Mouse (Mus musculus) midbrain, embryonic 15.5 days (tissue): ENCODE measurements around the gene Jsrp1. TPM values are rescaled to one million over a fixed set of nuclear protein-coding genes. Genes with fewer than 3 reads are reported as not detected.

Experiments used
- ATAC-seq: fragments of 200-750 bp; cut with Nextera tagmentation; replicated peaks from 2 replicates; pipeline ENCODE4 v1.8.0; 2017; ENCODE audit warnings: moderate TSS enrichment
- H3K27ac ChIP-seq: fragments of 300-500 bp; sonication (generic); 2 replicates; pipeline ENCODE4 v1.5.1; 2015; ENCODE audit warnings: mild to moderate bottlenecking, inconsistent platforms
- H3K27me3 ChIP-seq: fragments of 300-500 bp; sonication (generic); replicated peaks from 2 replicates; pipeline ENCODE4 v1.6.1; 2015; ENCODE audit warnings: inconsistent platforms
- H3K36me3 ChIP-seq: fragments of 300-500 bp; sonication (generic); replicated peaks from 2 replicates; pipeline ENCODE4 v1.6.1; 2015; ENCODE audit warnings: inconsistent platforms
- H3K4me1 ChIP-seq: fragments of 300-500 bp; sonication (generic); 2 replicates; pipeline ENCODE4 v1.6.1; 2015; ENCODE audit warnings: inconsistent platforms
- H3K4me2 ChIP-seq: fragments of 300-500 bp; sonication (generic); 2 replicates; pipeline ENCODE4 v1.6.1; 2015; ENCODE audit warnings: inconsistent platforms, mild to moderate bottlenecking, moderate library complexity
- H3K4me3 ChIP-seq: fragments of 300-500 bp; sonication (generic); 2 replicates; pipeline ENCODE4 v1.5.1; 2015; ENCODE audit warnings: mild to moderate bottlenecking, inconsistent platforms
- H3K9ac ChIP-seq: fragments of 300-500 bp; sonication (generic); 2 replicates; pipeline ENCODE4 v1.6.1; 2015; ENCODE audit warnings: mild to moderate bottlenecking, inconsistent platforms
- H3K9me3 ChIP-seq: fragments of 300-500 bp; sonication (generic); 2 replicates; pipeline ENCODE4 v1.6.1; 2016; ENCODE audit warnings: inconsistent platforms
- WGBS: fragments of 180-500 bp; shearing (Covaris S2); methylation state at CpG from one replicate; pipeline ENCODE4 v1.1.7; 2015; ENCODE audit warnings: mixed read lengths; 5-methylcytosine and 5-hydroxymethylcytosine counted together
- polyA plus RNA-seq: library from polyadenylated mRNA; unstranded; fragments of >200 nt; fragmentation: Nextera tagmentation; extraction: Ambion mirVana; gene quantifications from 2 replicates; pipeline ENCODE4 v1.2.1, GENCODE M21; 2015

Jsrp1 gene
- polyA plus RNA-seq, 1 experiment from 2014 or later, result 0.59 TPM

DNA sequence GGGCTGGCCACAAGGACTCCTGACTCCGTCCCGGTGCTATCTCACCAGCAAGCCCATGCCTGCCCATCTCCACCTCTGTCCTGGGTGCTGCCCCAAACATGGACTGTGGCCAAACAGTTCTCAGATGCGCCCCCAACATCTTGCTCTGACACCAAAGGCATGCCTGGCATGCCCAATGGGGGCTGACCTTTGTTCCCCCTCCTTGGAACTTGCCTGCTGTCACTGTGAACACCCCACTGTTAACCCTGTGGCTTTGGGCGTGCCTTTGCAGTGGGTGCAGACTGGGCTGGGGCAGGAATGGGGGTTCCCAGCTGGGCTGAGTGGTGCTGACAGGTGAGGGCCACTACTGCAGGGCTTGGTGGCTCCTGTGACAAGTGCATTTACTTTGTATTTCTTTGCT lies 19.5 kb downstream of the Jsrp1 start:
- 88% methylated on average over 4 of the region's 4 CpGs for WGBS
- Histone ChIP-seq H3K9me3 (no peaks in the 10 kb centered on the region), H3K27ac (no peak overlapping the region), H3K36me3 (peaks cover 56% of the 10 kb centered on the region), H3K4me1 (peaks cover 19% of the 10 kb centered on the region), H3K4me2 (no peak overlapping the region), H3K9ac (no peak overlapping the region; the same call in 1 of the 2 replicates), H3K4me3 (no peak overlapping the region), H3K27me3 (no peaks in the 10 kb centered on the region)
- no peak for ATAC-seq

DNA sequence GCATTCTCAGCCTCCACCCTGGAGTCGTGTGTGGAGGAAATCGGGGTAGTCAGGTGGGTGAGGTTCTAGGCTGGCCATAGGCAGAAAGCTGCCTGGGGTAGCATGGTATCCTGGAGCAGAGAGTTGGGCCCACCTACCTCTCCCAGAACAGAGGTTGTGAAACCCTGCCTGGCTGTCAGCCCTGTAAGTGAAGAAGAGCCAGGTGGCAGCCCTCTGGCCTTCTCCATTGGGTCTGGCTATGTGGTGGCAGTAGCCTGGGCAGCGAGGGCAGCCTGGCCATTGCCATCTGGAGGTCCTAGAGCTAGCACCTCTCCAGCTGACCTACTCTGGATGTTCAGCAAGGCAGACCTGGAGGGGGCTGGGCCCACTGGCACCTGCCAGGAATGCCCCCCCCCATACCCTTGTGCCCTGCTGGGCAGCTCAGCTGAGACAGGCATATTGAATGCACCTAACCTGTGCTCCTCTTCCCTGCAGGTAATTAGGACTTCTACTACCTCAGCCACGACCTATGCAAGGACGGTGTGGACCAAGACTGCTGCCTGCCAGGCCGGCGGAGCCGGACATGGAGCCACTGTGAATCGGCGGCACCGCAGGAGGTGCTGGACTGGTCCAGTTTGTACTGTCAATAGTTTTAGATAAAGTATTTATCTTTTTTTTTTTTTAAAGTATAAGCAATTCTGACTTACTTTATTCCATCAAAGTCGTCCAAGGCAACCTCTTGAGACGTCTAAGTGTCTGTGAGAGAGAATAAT lies 20.1 kb downstream of the Jsrp1 start:
- H3K4me2 ChIP-seq, result no peak overlapping the region
- peaks cover 61% of the 10 kb centered on the region for H3K36me3 ChIP-seq
- no peak overlapping the region for H3K9ac ChIP-seq
- H3K27me3 ChIP-seq, result no peaks in the 10 kb centered on the region
- 86% methylated on average over 13 of the region's 13 CpGs for WGBS
- ATAC-seq, result no peak
- H3K4me3 ChIP-seq, result no peak overlapping the region
- H3K9me3 ChIP-seq, result no peaks in the 10 kb centered on the region
- no peak overlapping the region for H3K27ac ChIP-seq
- peaks cover 19% of the 10 kb centered on the region for H3K4me1 ChIP-seq

DNA sequence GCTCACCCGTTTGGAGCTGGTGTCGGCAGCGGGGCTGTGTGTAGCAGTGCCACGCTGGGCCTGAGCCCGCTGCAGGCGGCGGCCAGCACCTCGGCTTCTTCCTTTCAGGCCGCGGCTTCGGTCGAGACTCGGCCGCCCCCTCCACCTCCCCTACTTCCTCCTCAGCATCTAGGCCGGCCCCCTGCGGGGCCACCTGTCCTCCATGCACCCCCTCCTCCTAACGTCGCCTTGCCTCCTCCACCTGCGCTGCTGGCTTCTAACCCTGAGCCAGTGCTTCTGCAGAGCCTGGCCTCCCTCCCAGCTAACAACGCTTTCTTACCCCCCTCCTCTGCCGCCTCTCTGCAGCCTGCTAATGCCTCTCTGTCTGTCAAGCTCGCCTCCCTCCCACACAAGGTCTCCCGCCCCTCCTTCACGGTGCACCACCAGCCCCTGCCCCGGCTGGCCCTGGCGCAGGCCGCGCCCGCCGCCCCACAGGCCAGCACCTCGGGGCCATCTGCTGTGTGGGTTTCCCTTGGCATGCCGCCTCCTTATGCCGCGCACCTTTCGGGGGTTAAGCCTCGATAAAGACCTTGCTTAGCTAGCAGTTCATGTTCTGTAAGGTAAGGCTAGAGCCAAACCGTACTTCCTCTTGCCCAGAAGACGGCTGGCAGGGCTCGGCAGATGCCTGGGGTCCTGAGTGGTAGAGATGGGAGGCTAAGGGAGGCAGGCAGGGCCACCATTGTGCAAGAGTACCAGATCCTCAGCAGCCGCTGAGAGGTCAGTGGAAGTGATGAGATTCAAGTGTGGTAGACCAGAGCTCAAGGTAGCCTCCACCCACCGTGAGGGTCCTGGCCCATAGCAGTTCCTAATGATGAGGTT lies 20.9 kb downstream of the Jsrp1 start:
- no peak overlapping the region for H3K9ac ChIP-seq
- no peak overlapping the region for H3K4me2 ChIP-seq
- H3K27me3 ChIP-seq, result no peaks in the 10 kb centered on the region
- no peak overlapping the region for H3K4me3 ChIP-seq
- WGBS, result 72% methylated on average over 41 of the region's 41 CpGs
- no peak overlapping the region for H3K27ac ChIP-seq
- peaks cover 70% of the 10 kb centered on the region for H3K36me3 ChIP-seq
- no peak; the same call in 1 of the 2 replicates for ATAC-seq
- no peaks in the 10 kb centered on the region for H3K9me3 ChIP-seq
- peaks cover 17% of the 10 kb centered on the region for H3K4me1 ChIP-seq

DNA sequence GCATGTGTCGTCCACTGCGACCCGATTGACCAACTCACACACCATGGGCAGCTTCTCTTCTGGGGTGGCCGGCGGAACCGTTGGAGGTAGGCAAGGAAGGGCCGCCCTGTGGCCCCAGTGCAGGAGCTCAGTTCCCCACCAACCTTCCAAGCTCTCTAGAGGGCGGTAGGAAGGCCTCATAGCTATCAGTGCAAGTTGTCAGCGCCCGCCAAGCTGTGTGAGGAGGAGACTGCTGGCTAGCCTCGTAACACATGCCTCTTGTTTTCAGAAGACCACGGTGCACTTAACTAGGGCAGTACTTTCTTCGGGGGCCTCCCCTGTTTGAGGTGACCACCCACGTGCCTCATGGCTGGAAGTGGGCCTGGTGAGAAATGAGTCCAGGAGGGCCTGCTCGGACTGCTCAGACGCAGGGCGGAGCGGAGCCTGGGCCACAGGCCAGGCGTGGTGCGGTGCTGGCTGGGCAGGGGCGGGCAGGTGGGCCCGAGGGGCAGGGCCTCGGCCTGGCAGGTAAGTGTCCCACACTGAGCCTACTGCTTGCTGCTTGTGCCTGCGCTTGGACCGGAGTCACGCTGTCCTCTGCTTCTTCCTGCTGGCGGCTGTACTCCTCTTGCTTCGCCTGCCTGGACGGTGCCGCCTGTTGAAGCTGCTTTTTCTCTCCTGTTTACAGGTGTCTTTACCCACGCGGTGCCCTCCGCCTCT lies 21.7 kb downstream of the Jsrp1 start:
- 85% methylated on average over 33 of the region's 33 CpGs for WGBS
- no peaks in the 10 kb centered on the region for H3K27me3 ChIP-seq

DNA sequence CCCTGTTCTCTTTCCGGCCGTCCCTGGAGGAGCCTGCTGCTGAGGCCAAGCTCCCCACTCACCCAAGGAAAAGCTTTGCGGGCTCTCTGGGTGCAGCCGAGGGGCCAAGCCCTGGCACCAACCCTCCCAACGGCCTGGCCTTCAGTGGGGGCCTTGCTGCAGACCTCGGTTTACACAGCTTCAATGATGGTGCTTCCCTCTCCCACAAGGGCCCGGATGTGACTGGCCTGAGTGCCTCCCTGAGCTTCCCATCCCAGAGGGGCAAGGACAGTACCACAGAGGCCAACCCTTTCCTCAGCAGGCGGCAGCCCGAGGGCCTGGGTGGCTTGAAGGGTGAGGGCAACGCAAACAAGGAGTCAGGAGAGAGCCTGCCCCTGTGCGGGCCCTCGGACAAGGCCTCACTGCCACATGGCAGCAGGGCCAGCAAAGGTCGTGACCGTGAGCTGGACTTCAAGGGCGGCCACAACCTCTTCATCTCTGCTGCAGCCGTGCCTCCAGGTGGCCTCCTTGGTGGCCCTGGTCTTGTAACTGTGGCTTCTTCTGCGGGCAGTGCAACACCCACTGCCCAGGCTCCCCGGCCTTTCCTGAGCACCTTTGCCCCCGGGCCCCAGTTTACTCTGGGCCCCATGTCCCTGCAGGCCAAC lies 22.4 kb downstream of the Jsrp1 start:
- H3K27ac ChIP-seq, result no peak overlapping the region
- no peaks in the 10 kb centered on the region for H3K9me3 ChIP-seq
- H3K36me3 ChIP-seq, result peaks cover 79% of the 10 kb centered on the region
- ATAC-seq, result no peak
- H3K4me2 ChIP-seq, result no peak overlapping the region
- H3K9ac ChIP-seq, result no peak overlapping the region
- H3K4me3 ChIP-seq, result no peak overlapping the region
- peaks cover 2% of the 10 kb centered on the region; the same call in 1 of the 2 replicates for H3K4me1 ChIP-seq
- H3K27me3 ChIP-seq, result no peaks in the 10 kb centered on the region
- WGBS, result 92% methylated on average over 19 of the region's 19 CpGs

More for the DNA sequence above, 21.7 kb downstream of the Jsrp1 start:
- Histone ChIP-seq H3K4me1 (peaks cover 10% of the 10 kb centered on the region), H3K4me2 (no peak overlapping the region), H3K4me3 (no peak overlapping the region), H3K27ac (no peak overlapping the region), H3K36me3 (peaks cover 73% of the 10 kb centered on the region), H3K9me3 (no peaks in the 10 kb centered on the region), H3K9ac (no peak overlapping the region)
- ATAC-seq, result no peak

DNA sequence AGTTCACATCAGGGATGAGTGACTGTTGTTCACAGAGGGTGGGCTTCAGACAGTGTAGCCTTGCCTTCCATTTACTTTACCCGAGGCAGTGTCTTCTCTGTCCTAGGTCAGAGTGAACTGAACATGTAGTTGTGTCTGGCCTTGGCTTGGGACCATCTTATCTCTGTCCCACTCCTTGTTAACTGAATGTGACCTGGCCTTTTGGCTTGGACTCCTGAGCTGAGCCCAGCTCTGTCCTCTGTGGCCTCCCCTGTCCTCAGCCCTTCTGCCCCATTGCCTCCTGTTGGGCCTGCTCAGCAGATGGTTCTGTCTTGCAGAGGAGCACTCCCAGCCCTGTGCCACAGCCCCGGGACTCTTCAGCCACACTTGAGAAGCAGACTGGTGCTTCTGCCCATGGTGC lies 25.8 kb downstream of the Jsrp1 start:
- Histone ChIP-seq H3K9ac (no peak overlapping the region), H3K27me3 (no peaks in the 10 kb centered on the region), H3K9me3 (no peaks in the 10 kb centered on the region), H3K4me2 (no peak overlapping the region), H3K27ac (no peak overlapping the region), H3K4me1 (no peaks in the 10 kb centered on the region), H3K4me3 (no peak overlapping the region), H3K36me3 (peaks cover 89% of the 10 kb centered on the region)
- 79% methylated on average over 2 of the region's 2 CpGs for WGBS
- no peak for ATAC-seq

DNA sequence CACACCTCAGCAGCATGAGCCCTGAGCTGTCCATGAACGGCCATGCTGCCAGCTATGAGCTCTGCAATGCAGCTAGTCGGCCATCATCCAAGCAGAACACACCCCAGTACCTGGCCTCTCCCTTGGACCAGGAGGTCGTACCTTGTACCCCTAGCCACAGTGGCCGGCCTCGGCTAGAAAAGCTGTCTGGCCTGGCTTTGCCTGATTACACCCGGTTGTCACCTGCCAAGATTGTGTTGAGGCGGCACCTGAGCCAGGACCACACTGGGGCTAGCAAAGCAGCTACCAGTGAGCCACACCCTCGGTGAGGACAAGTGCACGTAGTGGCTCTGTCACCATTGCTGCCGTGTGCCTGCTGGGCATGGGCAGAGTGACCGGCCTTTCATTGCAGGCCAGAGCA lies 27.3 kb downstream of the Jsrp1 start:
- Histone ChIP-seq H3K4me3 (no peak overlapping the region), H3K36me3 (peaks cover 89% of the 10 kb centered on the region), H3K4me2 (no peak overlapping the region), H3K4me1 (no peaks in the 10 kb centered on the region), H3K27ac (no peak overlapping the region), H3K9ac (no peak overlapping the region), H3K27me3 (no peaks in the 10 kb centered on the region), H3K9me3 (no peaks in the 10 kb centered on the region)
- ATAC-seq, result no peak
- WGBS, result 92% methylated on average over 11 of the region's 11 CpGs

DNA sequence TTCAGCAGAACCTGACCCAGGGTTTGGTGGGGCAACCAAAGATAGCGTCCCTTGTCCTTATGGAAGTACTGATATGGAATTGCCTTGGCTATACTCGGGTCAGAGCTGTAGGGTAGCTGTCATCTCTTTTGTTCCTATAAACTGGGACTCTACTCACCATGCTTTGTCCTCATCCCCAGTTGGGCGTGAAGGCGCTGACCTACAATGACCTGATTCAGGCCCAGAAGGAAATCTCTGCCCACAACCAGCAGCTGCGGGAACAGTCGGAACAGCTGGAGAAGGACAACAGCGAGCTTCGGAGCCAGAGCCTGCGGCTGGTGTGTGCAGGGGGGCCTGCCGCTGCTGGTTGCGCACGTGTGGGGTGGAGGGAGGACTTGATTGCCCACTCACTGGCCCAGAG lies 28.4 kb downstream of the Jsrp1 start:
- Histone ChIP-seq H3K27me3 (no peaks in the 10 kb centered on the region), H3K4me2 (no peak overlapping the region), H3K27ac (no peak overlapping the region), H3K4me1 (no peaks in the 10 kb centered on the region), H3K36me3 (peaks cover 82% of the 10 kb centered on the region), H3K4me3 (no peak overlapping the region), H3K9me3 (no peaks in the 10 kb centered on the region), H3K9ac (no peak overlapping the region)
- no peak for ATAC-seq
- 69% methylated on average over 12 of the region's 12 CpGs for WGBS

DNA sequence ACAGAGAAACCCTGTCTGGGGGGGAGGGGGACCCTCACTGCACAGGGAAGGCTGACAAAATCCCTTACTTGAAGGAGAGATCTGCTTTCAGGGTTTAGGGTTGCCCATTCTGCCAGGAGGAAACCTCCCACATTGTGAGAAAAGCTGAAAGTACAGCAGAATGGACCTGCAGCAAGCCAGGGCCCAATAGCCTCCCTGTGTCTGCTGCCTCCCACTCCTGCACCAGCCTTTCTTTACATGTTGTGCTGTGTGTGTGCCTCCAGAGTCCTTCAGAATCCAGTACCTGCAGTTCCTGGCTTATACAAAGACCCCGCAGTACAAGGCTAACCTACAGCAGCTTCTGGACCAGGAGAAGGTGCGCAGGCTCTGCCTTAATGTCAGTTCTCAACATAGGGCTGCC lies 29.0 kb downstream of the Jsrp1 start:
- Histone ChIP-seq H3K4me2 (no peak overlapping the region), H3K27ac (no peak overlapping the region), H3K36me3 (peaks cover 80% of the 10 kb centered on the region), H3K4me1 (no peaks in the 10 kb centered on the region), H3K4me3 (no peak overlapping the region), H3K9me3 (no peaks in the 10 kb centered on the region), H3K27me3 (no peaks in the 10 kb centered on the region), H3K9ac (no peak overlapping the region)
- WGBS, result 98% methylated on average over 2 of the region's 2 CpGs
- no peak for ATAC-seq

DNA sequence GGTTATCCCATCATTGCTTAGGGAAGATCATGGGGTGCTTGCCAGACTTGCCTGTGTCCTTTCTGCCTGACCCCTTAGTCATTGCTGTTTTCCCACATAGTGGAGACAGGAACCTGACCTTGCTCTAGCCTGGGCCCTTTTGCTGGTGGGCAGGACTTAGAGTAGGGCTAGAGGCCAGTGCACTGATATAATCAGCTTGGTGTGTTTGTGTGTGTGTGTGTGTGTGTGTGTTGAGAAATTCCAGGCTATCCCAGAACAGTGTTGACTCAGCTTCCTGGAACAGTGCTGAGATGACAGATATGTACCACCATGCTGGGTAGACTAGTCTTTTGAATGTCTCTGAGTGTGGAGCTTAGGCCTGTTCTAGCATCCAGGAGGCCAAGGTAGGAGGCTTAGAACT lies 33.7 kb downstream of the Jsrp1 start:
- H3K36me3 ChIP-seq, result peaks cover 71% of the 10 kb centered on the region
- H3K27ac ChIP-seq, result no peak overlapping the region
- no peak overlapping the region for H3K4me2 ChIP-seq
- ATAC-seq, result no peak
- H3K9me3 ChIP-seq, result no peaks in the 10 kb centered on the region
- no peaks in the 10 kb centered on the region for H3K27me3 ChIP-seq
- H3K9ac ChIP-seq, result no peak overlapping the region
- H3K4me3 ChIP-seq, result no peak overlapping the region
- no peaks in the 10 kb centered on the region for H3K4me1 ChIP-seq

DNA sequence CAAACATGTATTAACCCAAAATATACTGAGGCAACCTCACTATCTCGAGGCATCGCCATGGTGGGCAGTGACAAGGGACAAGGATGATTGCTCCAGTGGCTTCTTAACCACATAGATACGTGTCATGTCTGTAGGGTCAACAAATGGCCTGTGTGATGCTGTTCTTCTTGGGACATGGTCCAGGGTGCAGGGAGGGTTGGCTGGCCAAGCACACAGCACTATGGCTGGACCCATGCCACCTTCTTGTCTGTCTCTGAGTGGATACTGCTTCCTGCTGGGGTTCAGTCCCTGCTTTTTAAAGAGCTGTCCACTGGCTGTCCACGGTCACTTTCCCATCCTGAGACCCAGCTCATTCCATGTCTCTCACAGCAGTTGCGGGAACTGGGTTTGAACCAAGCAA lies 36.2 kb downstream of the Jsrp1 start:
- WGBS, result 92% methylated on average over 5 of the region's 5 CpGs
- Histone ChIP-seq H3K4me2 (no peak overlapping the region), H3K36me3 (peaks cover 74% of the 10 kb centered on the region), H3K9me3 (no peaks in the 10 kb centered on the region), H3K9ac (no peak overlapping the region), H3K4me1 (no peaks in the 10 kb centered on the region), H3K27me3 (no peaks in the 10 kb centered on the region), H3K27ac (no peak overlapping the region), H3K4me3 (no peak overlapping the region)
- ATAC-seq, result no peak

DNA sequence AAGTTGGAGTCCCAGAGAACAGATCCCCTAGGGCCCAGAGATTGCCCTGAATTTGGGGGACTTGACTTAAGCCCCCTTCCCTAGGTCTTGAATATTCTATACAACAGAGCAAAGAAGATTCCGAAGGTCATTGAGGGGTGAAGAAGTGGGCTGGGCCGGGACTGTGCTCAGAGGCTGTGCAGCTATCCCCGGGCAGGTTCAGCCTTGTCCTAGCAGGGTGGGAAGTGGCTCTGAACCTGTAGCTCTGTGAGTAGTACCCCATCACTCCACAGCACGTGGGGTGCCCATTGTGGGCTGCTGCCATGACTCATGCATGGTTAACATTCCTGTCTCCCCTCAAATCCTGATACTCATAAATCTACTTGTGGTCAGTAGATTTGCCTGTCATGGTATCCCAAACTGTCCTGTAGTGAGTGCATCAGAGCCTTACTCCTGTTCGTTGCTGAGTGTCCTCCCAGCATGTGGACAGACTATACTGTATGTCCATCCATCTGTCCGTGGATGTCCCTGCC lies 36.9 kb downstream of the Jsrp1 start:
- H3K4me2 ChIP-seq, result no peak overlapping the region
- no peak overlapping the region for H3K4me3 ChIP-seq
- no peak for ATAC-seq
- H3K27me3 ChIP-seq, result no peaks in the 10 kb centered on the region
- H3K27ac ChIP-seq, result no peak overlapping the region
- no peaks in the 10 kb centered on the region for H3K4me1 ChIP-seq
- H3K9me3 ChIP-seq, result no peaks in the 10 kb centered on the region
- H3K9ac ChIP-seq, result no peak overlapping the region
- H3K36me3 ChIP-seq, result peaks cover 73% of the 10 kb centered on the region
- WGBS, result 88% methylated on average over 6 of the region's 6 CpGs
